Mouse (Mus musculus): ENCODE data around the gene Slc7a12. TPM values are rescaled to one million over a fixed set of nuclear protein-coding genes. Genes with fewer than 3 reads are reported as not detected.

Slc7a12 gene
- not detected for total RNA-seq (2022)

GRCm38 (mm10) chr3:14480397-14480796, at the start of gene Slc7a12:
Gene Slc7a12, plus strand, starts transcription at chr3:14480697.
- DNase-seq (ENCODE audit: low spot score in 2 of 2), result no peak

- DNase-seq (ENCODE audit: low spot score in 2 of 2), result no peak
Measured at GRCm38 (mm10) chr3:14432381-14432780, 48.1 kb upstream of the Slc7a12 start.

- DNase-seq (ENCODE audit: low spot score in 2 of 2), result no peak
Measured at GRCm38 (mm10) chr3:14446015-14446414, 34.5 kb upstream of the Slc7a12 start.

- no peak for DNase-seq (ENCODE audit: low spot score in 2 of 2)
Measured at GRCm38 (mm10) chr3:14446691-14447090, 33.8 kb upstream of the Slc7a12 start.

Other genes with a start within 250 kb of the Slc7a12 start
- 10 to 100 TPM; 59.2 to 72.4 (median 66.7) TPM for gene 1810022K09Rik, start 130.6 kb downstream of the Slc7a12 start, total RNA-seq (2022)
- gene Car13, start 161.0 kb downstream of the Slc7a12 start, total RNA-seq (2022), result under 1 TPM; 0.41 to 0.72 (median 0.52) TPM

Measured in gastrocnemius, adult 8-10 months (tissue).